Mouse (Mus musculus) small intestine, adult 2 months (tissue): ENCODE data around the gene Cdh4. TPM values are rescaled to one million over a fixed set of nuclear protein-coding genes. Genes with fewer than 3 reads are reported as not detected.

ENCODE experiments used
- H3K27ac ChIP-seq: fragments of 200-500 bp; 2 replicates; pipeline ENCODE4 v1.5.1; 2012; ENCODE audit warnings: low read depth, low read length, control low read depth, inconsistent platforms; ENCODE audit not compliant: insufficient read depth
- H3K27me3 ChIP-seq: fragments of 200-500 bp; 2 replicates; pipeline ENCODE4 v1.6.1; 2012; ENCODE audit warnings: mild to moderate bottlenecking, moderate library complexity, low read length, inconsistent platforms; ENCODE audit not compliant: control insufficient read depth, insufficient read depth
- H3K36me3 ChIP-seq: fragments of 200-500 bp; 2 replicates; pipeline ENCODE4 v1.6.1; 2012; ENCODE audit warnings: mild to moderate bottlenecking, low read length, control low read depth, inconsistent platforms; ENCODE audit not compliant: control insufficient read depth, insufficient read depth
- H3K4me1 ChIP-seq: fragments of 200-500 bp; 2 replicates; pipeline ENCODE4 v1.6.1; 2012; ENCODE audit warnings: low read length, inconsistent platforms, mixed read lengths; ENCODE audit not compliant: control insufficient read depth, insufficient read depth, insufficient read length
- H3K4me3 ChIP-seq: fragments of 200-500 bp; 2 replicates; pipeline ENCODE4 v1.5.1; 2012; ENCODE audit warnings: low read depth, mild to moderate bottlenecking, control low read depth, inconsistent platforms, low read length, moderate library complexity
- CTCF ChIP-seq: fragments of 200-500 bp; IDR thresholded peaks from 2 replicates; pipeline ENCODE4 v1.5.1; 2012; ENCODE audit warnings: low read depth, mild to moderate bottlenecking, control low read depth, inconsistent platforms, low read length, moderate library complexity, mixed read lengths; ENCODE audit not compliant: insufficient replicate concordance, insufficient read length; ENCODE audit errors: extremely low read depth
- POLR2A ChIP-seq: fragments of 200-500 bp; IDR thresholded peaks from 2 replicates; pipeline ENCODE4 v1.6.1; 2012; ENCODE audit warnings: low read depth, mild to moderate bottlenecking, control low read depth, inconsistent platforms, low read length, moderate library complexity
- WGBS: fragments of 180-500 bp; shearing (Covaris S2); methylation state at CpG from one replicate; pipeline ENCODE4 v1.1.7; 2018; 5-methylcytosine and 5-hydroxymethylcytosine counted together
- polyA plus RNA-seq: library from polyadenylated mRNA; depleted of rRNA; stranded (reverse); fragments of >200 nt; gene quantifications from 2 replicates; pipeline ENCODE4 v1.2.3, GENCODE M21; 2012

Cdh4 gene
- polyA plus RNA-seq, 1 experiment: 0.19 TPM

- Histone ChIP-seq H3K36me3 (no peaks in the 10 kb centered on the region), H3K27ac (no peak overlapping the region), H3K4me1 (no peaks in the 10 kb centered on the region), H3K27me3 (no peaks in the 10 kb centered on the region), H3K4me3 (no peak overlapping the region)
- no peak for TF ChIP-seq CTCF
- no peak for TF ChIP-seq POLR2A
- 57% methylated on average over 9 of the region's 9 CpGs for WGBS
These were observed 319.6 kb downstream of the Cdh4 start for GRCm38 (mm10) chr2:179761718-179762441.

DNA sequence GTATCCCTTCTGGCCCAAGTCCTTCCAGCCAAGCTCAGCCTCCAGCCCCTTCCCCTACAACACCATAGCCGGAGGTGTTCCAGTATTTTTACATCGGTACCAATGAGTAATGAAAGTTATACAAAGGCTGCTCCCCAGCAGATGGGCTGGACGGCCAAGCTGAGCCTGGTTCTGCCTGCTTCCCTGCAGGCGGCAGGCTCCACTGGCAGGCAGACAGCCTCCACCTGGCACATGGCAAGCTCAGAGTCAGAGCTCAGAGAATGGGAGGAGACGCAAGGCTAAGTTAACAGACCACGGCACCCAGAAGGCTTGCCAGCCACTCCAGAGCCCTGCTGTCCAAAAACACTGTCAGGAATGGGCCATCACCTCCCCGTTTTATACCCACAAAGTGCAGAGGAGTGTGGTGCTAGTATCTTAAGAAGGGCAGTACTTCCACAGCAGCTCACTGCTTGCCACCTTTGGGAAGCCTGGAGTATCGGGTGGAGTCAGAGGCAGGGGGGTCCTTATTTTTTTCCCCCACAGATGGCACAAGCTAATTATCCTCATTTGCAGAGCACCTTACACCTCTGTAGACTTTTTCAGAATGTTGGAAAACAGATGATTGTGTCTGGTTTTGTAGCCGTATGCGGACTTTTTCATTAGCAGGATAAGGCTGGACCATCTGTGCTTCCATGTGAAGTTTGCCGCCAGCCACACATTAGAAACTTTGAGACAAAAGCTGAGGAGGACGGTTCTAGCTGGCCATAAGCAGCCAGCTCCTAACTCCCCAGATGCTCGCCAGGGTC lies 320.5 kb downstream of the Cdh4 start:
- Histone ChIP-seq H3K36me3 (no peaks in the 10 kb centered on the region), H3K4me1 (no peaks in the 10 kb centered on the region), H3K27ac (no peak overlapping the region), H3K4me3 (no peak overlapping the region), H3K27me3 (no peaks in the 10 kb centered on the region)
- TF ChIP-seq CTCF: no peak
- no peak for TF ChIP-seq POLR2A
- 71% methylated on average over 13 of the region's 13 CpGs for WGBS

DNA sequence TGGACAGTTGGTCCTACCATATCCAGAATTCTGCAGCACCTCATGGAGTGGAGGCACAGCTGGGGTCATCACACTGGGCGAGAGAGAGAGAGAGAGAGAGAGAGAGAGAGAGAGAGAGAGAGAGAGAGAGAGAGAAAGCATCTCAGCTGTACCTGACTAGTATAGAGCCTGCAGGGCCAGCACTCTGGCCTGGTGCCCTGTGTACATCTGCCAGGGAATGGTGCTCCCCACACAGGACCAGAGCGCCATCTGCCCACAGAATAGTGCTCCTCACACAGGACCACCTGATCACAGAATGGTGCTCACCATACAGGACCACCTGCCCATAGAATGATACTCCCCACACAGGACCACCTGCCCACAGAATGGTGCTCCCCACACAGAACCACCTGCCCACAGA lies 322.2 kb downstream of the Cdh4 start:
- H3K4me3 ChIP-seq: no peak overlapping the region
- no peaks in the 10 kb centered on the region for H3K36me3 ChIP-seq
- H3K27ac ChIP-seq: no peak overlapping the region
- TF ChIP-seq POLR2A: no peak
- TF ChIP-seq CTCF: no peak
- no peaks in the 10 kb centered on the region for H3K4me1 ChIP-seq
- no peaks in the 10 kb centered on the region for H3K27me3 ChIP-seq
- WGBS: 78% methylated on average over 2 of the region's 2 CpGs

DNA sequence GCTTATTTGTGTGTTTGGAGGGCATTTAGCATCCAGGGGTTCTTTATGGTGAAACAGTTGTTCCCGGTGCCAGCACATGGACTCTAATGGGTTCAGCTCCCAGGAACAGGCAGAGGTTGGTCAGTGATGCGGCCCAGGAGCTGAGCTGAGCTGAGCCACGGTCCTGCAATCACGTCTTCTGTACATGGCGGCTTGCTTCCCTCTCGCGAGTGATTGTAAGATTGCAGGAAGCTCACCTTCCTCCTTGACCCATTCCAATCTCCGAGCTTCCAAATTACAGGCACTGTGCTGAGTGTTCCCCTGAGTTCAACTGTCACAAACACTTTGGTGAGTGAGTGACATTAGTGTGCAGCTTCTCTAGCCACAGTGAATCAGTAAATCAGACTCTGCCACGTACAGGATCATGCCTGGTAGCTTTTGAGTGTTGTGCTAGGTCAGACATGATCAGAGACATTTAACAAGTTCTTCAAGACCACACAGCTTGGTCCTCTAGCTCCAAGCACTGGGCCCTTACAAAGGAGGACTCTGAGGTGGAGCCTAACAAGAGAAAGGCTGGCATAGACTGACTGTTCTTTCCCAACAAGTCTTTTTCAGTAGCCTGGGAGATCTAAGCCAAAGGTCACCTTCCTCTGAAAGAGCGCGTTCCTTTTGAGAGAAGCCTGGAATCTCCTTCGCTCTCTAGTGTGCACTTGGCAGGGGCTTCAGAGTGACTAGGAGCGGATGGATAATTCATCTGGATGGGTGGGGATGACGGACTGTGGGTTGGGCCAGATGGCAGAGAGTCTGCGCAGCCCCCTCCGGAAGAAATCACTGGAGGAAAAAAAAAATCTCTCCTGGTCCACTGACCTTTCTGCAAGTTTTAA lies 324.7 kb downstream of the Cdh4 start:
- Histone ChIP-seq H3K27me3 (no peaks in the 10 kb centered on the region), H3K4me1 (0 out of 2 replicates have a peak, but pooled peaks cover 2% of the 10 kb centered on the region), H3K27ac (no peak overlapping the region), H3K36me3 (no peaks in the 10 kb centered on the region), H3K4me3 (no peak overlapping the region)
- TF ChIP-seq CTCF: no peak
- TF ChIP-seq POLR2A: no peak
- 25% methylated on average over 16 of the region's 16 CpGs for WGBS

- 0 out of 2 replicates have a peak, but pooled peaks cover 2% of the 10 kb centered on the region for H3K4me1 ChIP-seq
- WGBS: 23% methylated on average over 9 of the region's 9 CpGs
- TF ChIP-seq POLR2A (no peak), CTCF (no peak)
- no peak overlapping the region for H3K4me3 ChIP-seq
- H3K27ac ChIP-seq: no peak overlapping the region
- H3K36me3 ChIP-seq: no peaks in the 10 kb centered on the region
- no peaks in the 10 kb centered on the region for H3K27me3 ChIP-seq
These were observed 325.3 kb downstream of the Cdh4 start for GRCm38 (mm10) chr2:179767527-179767849.

GRCm38 (mm10) chr2:179769137-179769536 lies 326.9 kb downstream of the Cdh4 start:
- Histone ChIP-seq H3K4me3 (no peak overlapping the region), H3K27me3 (no peaks in the 10 kb centered on the region), H3K27ac (no peak overlapping the region), H3K36me3 (no peaks in the 10 kb centered on the region), H3K4me1 (0 out of 2 replicates have a peak, but pooled peaks cover 2% of the 10 kb centered on the region)
- TF ChIP-seq CTCF (no peak), POLR2A (no peak)
- WGBS: 35% methylated on average over 5 of the region's 5 CpGs
